Mouse (Mus musculus) liver, embryonic 13.5 days (tissue): ENCODE results near the gene Gzmd. TPM values are rescaled to one million over a fixed set of nuclear protein-coding genes. Genes with fewer than 3 reads are reported as not detected.
"Not testable (repeated sequence)": the region's sequence is repeated elsewhere in the genome, so short reads cannot be mapped to it uniquely, and the experiment has no call there.

Experiments
- ATAC-seq: fragments of 200-750 bp; cut with Nextera tagmentation; 2 replicates; pipeline ENCODE4 v1.8.0; 2017; ENCODE audit warnings: low read depth, mild to moderate bottlenecking, moderate number of reproducible peaks, moderate library complexity
- DNase-seq: peaks from one replicate; pipeline ENCODE4 v3.0.0; 2022
- H3K27ac ChIP-seq: fragments of 300-500 bp; sonication (generic); 2 replicates; pipeline ENCODE4 v1.5.1; 2015; ENCODE audit warnings: moderate library complexity, mild to moderate bottlenecking, inconsistent platforms
- H3K27me3 ChIP-seq: fragments of 300-500 bp; sonication (generic); 2 replicates; pipeline ENCODE4 v1.6.1; 2015; ENCODE audit warnings: mild to moderate bottlenecking, inconsistent platforms
- H3K36me3 ChIP-seq: fragments of 300-500 bp; sonication (generic); 2 replicates; pipeline ENCODE4 v1.6.1; 2015; ENCODE audit warnings: mild to moderate bottlenecking, inconsistent platforms
- H3K4me1 ChIP-seq: fragments of 300-500 bp; sonication (generic); replicated peaks from 2 replicates; pipeline ENCODE4 v1.6.1; 2015; ENCODE audit warnings: inconsistent platforms
- H3K4me2 ChIP-seq: fragments of 300-500 bp; sonication (generic); 2 replicates; pipeline ENCODE4 v1.6.1; 2015; ENCODE audit warnings: inconsistent platforms, mild to moderate bottlenecking, moderate library complexity
- H3K4me3 ChIP-seq: fragments of 300-500 bp; sonication (generic); replicated peaks from 2 replicates; pipeline ENCODE4 v1.5.1; 2015; ENCODE audit warnings: mild to moderate bottlenecking, inconsistent platforms
- H3K9ac ChIP-seq: fragments of 300-500 bp; sonication (generic); 2 replicates; pipeline ENCODE4 v1.6.1; 2015; ENCODE audit warnings: mild to moderate bottlenecking, inconsistent platforms
- H3K9me3 ChIP-seq: fragments of 300-500 bp; sonication (generic); replicated peaks from 2 replicates; pipeline ENCODE4 v1.6.1; 2016; ENCODE audit warnings: inconsistent platforms
- WGBS: fragments of 180-500 bp; shearing (Covaris S2); methylation state at CpG from one replicate; pipeline ENCODE4 v1.1.7; 2015; ENCODE audit not compliant: insufficient replicate concordance; 5-methylcytosine and 5-hydroxymethylcytosine counted together
- polyA plus RNA-seq: library from polyadenylated mRNA; unstranded; fragments of >200 nt; fragmentation: Nextera tagmentation; extraction: Ambion mirVana; gene quantifications from 2 replicates; pipeline ENCODE4 v1.2.1, GENCODE M21; 2015

The Gzmd gene
- polyA plus RNA-seq, 1 experiment from 2014 or later, result not detected

- no peaks in the 10 kb centered on the region for H3K4me1 ChIP-seq
- no peak for DNase-seq
- no peak within 1 kb of the TSS for H3K9ac ChIP-seq
- H3K9me3 ChIP-seq, result no peaks in the 10 kb centered on the region
- H3K4me3 ChIP-seq, result no peak within 1 kb of the TSS
- H3K27ac ChIP-seq, result no peak within 1 kb of the TSS
- H3K36me3 ChIP-seq, result no peaks in the 10 kb centered on the region
- no peak for ATAC-seq
- no peaks in the 10 kb centered on the region for H3K27me3 ChIP-seq
- no peak within 1 kb of the TSS for H3K4me2 ChIP-seq
Measured at GRCm38 (mm10) chr14:56120525-56120924, 11.9 kb downstream of the Gzmd start, which contains the start of gene Gzme. Gene Gzme (minus strand): TSS chr14:56120625.

GRCm38 (mm10) chr14:56115531-56116310 lies 16.7 kb downstream of the Gzmd start:
- not testable (repeated sequence) for H3K27ac ChIP-seq, H3K4me1 ChIP-seq, H3K36me3 ChIP-seq, H3K9ac ChIP-seq, H3K4me3 ChIP-seq, H3K27me3 ChIP-seq, H3K9me3 ChIP-seq, DNase-seq, H3K4me2 ChIP-seq, ATAC-seq
- WGBS, result 75% methylated on average over 33 of the region's 33 CpGs

DNA sequence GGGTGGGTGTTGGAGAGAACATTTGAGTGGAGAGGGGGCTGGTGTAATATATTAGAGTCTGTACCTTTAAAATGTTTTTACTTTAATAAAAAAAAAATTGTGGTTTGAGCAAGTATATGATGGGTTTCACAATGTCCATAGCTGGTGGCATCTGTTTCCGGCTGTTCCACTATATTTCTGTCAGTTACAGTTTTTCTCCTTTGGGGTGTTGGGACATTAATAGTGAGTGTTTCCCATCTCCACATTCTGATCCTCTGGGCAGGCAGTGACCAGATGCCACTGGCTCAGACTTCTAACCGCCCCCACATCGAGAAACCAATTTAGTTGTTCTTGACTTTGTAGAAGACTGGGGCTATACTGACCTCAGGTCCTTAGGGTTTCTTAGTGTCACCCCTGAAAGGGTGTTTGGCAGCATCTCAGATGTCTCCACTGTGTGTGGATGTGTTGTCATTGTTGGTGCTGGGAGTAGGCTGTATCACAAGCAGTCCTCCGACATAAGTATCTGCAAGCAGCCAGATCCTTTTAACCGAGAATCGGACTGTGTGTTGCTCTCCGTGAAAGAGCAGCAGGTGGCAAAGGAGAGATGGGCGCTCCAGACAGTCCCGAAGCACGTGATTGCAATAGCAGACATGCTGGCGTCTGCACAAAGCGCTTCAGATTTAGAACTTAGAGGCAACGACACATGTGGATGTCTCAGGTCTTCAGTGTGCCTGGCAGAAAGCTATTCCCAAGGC lies 26.8 kb downstream of the Gzmd start:
- Histone ChIP-seq H3K4me3 (no peak overlapping the region), H3K4me2 (no peak overlapping the region)
- DNase-seq, result no peak

GRCm38 (mm10) chr14:56105016-56105415 lies 27.4 kb downstream of the Gzmd start:
- no peaks in the 10 kb centered on the region for H3K36me3 ChIP-seq
- no peak for ATAC-seq

More for the DNA sequence above, 26.8 kb downstream of the Gzmd start:
- Histone ChIP-seq H3K36me3 (no peaks in the 10 kb centered on the region), H3K9ac (no peak overlapping the region), H3K27me3 (no peaks in the 10 kb centered on the region), H3K27ac (no peak overlapping the region), H3K4me1 (no peaks in the 10 kb centered on the region), H3K9me3 (no peaks in the 10 kb centered on the region)
- 68% methylated on average over 13 of the region's 13 CpGs for WGBS
- no peak for ATAC-seq

DNA sequence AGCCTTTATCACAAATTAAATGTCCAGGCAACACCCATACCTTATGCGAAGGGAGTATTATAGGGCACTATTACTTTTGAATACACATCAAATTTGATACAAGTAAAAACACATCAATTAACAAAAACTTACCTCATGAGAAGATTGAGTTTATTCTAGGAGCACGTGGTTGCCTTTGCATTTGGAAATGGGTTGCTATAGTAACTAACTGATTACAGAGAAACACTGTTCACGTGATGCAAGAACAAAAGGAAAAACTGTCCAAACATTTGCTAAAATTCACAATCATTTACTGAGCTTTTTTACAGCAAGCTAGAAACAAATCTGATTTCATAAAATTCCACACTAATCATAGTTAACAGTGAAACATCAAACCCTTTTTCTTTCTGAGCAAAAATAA lies 29.0 kb downstream of the Gzmd start:
- no peak for DNase-seq
- H3K4me1 ChIP-seq, result no peaks in the 10 kb centered on the region
- ATAC-seq, result no peak
- H3K9me3 ChIP-seq, result no peaks in the 10 kb centered on the region
- 55% methylated on average over 3 of the region's 3 CpGs for WGBS
- H3K9ac ChIP-seq, result no peak overlapping the region
- no peak overlapping the region for H3K4me2 ChIP-seq
- H3K36me3 ChIP-seq, result no peaks in the 10 kb centered on the region
- no peak overlapping the region for H3K4me3 ChIP-seq
- no peaks in the 10 kb centered on the region for H3K27me3 ChIP-seq
- H3K27ac ChIP-seq, result no peak overlapping the region

More at GRCm38 (mm10) chr14:56105016-56105415, 27.4 kb downstream of the Gzmd start:
- Histone ChIP-seq H3K4me3 (no peak overlapping the region), H3K27ac (no peak overlapping the region), H3K27me3 (no peaks in the 10 kb centered on the region), H3K9me3 (no peaks in the 10 kb centered on the region), H3K4me1 (no peaks in the 10 kb centered on the region), H3K9ac (no peak overlapping the region), H3K4me2 (no peak overlapping the region)
- WGBS, result 54% methylated on average over 5 of the region's 5 CpGs
- no peak for DNase-seq

DNA sequence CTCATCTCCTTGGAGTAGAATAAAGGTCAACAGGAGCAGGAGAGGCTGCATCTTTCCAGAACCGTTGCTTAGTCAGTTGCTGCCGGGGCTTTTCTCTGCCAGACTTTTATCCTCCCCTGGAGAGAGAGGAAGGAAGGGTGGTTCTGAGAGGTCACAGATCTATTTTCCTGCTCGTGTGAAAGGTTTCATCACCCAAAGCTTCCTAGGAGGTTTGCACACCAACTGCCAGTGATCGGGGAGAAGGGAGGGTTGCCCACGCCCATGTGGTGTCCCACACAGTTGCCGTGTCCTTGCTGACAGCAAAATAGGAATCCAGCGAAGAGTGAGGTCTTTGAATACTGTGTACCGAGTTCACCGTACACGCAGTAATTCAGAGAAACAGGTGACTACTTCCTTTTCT lies 30.0 kb downstream of the Gzmd start, which contains the start of gene Ctsg:
Gene Ctsg, minus strand, starts transcription at position 189 of the 400 bp plus-strand sequence.
- ATAC-seq (no peak), DNase-seq (no peak)
- 47% methylated on average over 10 of the region's 10 CpGs for WGBS
- Histone ChIP-seq H3K4me1 (no peaks in the 10 kb centered on the region), H3K9ac (no peak within 1 kb of the TSS), H3K36me3 (no peaks in the 10 kb centered on the region), H3K4me3 (no peak within 1 kb of the TSS), H3K27ac (no peak within 1 kb of the TSS), H3K4me2 (no peak within 1 kb of the TSS), H3K9me3 (no peaks in the 10 kb centered on the region), H3K27me3 (no peaks in the 10 kb centered on the region)

DNA sequence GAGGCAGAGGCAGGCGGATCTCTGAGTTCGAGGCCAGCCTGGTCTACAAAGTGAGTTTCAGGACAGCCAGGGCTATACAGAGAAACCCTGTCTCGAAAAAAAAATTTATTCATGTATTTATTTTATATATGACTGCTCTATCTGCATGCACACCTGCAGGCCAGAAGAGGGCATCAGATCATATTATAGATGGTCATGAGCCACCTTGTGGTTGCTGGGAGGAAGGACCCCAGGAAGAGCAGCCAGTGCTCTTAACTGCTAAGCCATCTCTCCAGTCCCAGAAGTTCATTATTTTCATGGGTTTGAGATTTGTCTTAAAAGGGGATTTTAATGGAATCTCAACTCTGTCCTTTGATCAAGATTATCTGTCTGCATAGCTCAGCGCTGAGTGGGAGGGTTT lies 33.5 kb downstream of the Gzmd start:
- no peaks in the 10 kb centered on the region for H3K36me3 ChIP-seq
- H3K4me3 ChIP-seq, result no peak overlapping the region
- ATAC-seq (no peak), DNase-seq (no peak)
- H3K9me3 ChIP-seq, result no peaks in the 10 kb centered on the region
- no peak overlapping the region for H3K27ac ChIP-seq
- no peak overlapping the region for H3K9ac ChIP-seq
- H3K27me3 ChIP-seq, result no peaks in the 10 kb centered on the region
- no peaks in the 10 kb centered on the region for H3K4me1 ChIP-seq
- WGBS, result 55% methylated on average over 4 of the region's 4 CpGs
- no peak overlapping the region for H3K4me2 ChIP-seq

DNA sequence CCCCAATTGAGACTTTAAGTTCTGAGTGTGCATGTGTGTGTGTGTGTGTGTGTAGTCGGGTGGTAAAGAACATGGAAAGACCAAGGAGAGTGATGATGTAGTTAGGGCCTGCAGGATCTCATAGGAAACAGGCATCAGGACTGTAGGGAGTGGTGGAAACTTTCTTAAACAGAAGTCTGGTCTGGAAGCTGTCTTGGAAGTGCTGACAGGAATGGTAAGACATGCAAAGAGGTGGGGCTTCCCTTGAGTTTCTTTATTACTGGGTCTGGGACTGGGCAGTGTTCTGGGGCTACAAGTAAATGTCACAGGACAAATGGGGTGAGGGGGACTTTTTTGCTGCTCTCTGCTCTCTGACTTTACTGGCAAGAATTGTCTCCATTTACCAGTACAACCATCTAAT lies 34.8 kb downstream of the Gzmd start:
- Histone ChIP-seq H3K4me2 (no peak overlapping the region), H3K9me3 (no peaks in the 10 kb centered on the region), H3K36me3 (no peaks in the 10 kb centered on the region), H3K27me3 (no peaks in the 10 kb centered on the region), H3K4me3 (no peak overlapping the region), H3K27ac (no peak overlapping the region), H3K9ac (no peak overlapping the region), H3K4me1 (no peaks in the 10 kb centered on the region)
- WGBS, result 59% methylated on average over 1 of the region's 1 CpGs
- DNase-seq, result no peak
- ATAC-seq, result no peak

- Histone ChIP-seq H3K4me1 (no peaks in the 10 kb centered on the region), H3K27ac (no peak overlapping the region), H3K27me3 (no peaks in the 10 kb centered on the region), H3K9me3 (no peaks in the 10 kb centered on the region), H3K36me3 (no peaks in the 10 kb centered on the region), H3K4me3 (no peak overlapping the region), H3K9ac (no peak overlapping the region), H3K4me2 (no peak overlapping the region)
- no peak for DNase-seq
- ATAC-seq, result no peak
- WGBS, result 15% methylated on average over 2 of the region's 2 CpGs
Measured at GRCm38 (mm10) chr14:56093353-56093752, 39.1 kb downstream of the Gzmd start.

- WGBS, result 45% methylated on average over 3 of the region's 3 CpGs
- no peak overlapping the region for H3K4me3 ChIP-seq
- no peaks in the 10 kb centered on the region for H3K36me3 ChIP-seq
- H3K4me1 ChIP-seq, result no peaks in the 10 kb centered on the region
- H3K9me3 ChIP-seq, result no peaks in the 10 kb centered on the region
- H3K27me3 ChIP-seq, result no peaks in the 10 kb centered on the region
- H3K4me2 ChIP-seq, result no peak overlapping the region
- DNase-seq, result no peak
- no peak overlapping the region for H3K27ac ChIP-seq
- no peak overlapping the region for H3K9ac ChIP-seq
- no peak for ATAC-seq
Measured at GRCm38 (mm10) chr14:56086711-56087110, 45.7 kb downstream of the Gzmd start.

- no peak within 1 kb of the TSS for H3K27ac ChIP-seq
- ATAC-seq (no peak), DNase-seq (no peak)
- H3K36me3 ChIP-seq, result no peaks in the 10 kb centered on the region
- no peak within 1 kb of the TSS for H3K9ac ChIP-seq
- H3K4me3 ChIP-seq, result no peak within 1 kb of the TSS
- no peaks in the 10 kb centered on the region for H3K4me1 ChIP-seq
- 75% methylated on average over 2 of the region's 2 CpGs for WGBS
- H3K27me3 ChIP-seq, result no peaks in the 10 kb centered on the region
- no peaks in the 10 kb centered on the region for H3K9me3 ChIP-seq
- H3K4me2 ChIP-seq, result no peak within 1 kb of the TSS
Measured at GRCm38 (mm10) chr14:56085167-56085566, 47.2 kb downstream of the Gzmd start, which contains the start of gene Mcpt8. Gene Mcpt8 (minus strand): TSS chr14:56085273.
